Mouse (Mus musculus): ENCODE measurements around the gene Ubac1. TPM values are rescaled to one million over a fixed set of nuclear protein-coding genes. Genes with fewer than 3 reads are reported as not detected.

Gene Ubac1
- total RNA-seq, 2 experiments from 2014 or later = 224 to 227 TPM

- no peak for DNase-seq
Observed at GRCm38 (mm10) chr2:26024138-26025075, 2.9 kb upstream of the Ubac1 start.

DNA sequence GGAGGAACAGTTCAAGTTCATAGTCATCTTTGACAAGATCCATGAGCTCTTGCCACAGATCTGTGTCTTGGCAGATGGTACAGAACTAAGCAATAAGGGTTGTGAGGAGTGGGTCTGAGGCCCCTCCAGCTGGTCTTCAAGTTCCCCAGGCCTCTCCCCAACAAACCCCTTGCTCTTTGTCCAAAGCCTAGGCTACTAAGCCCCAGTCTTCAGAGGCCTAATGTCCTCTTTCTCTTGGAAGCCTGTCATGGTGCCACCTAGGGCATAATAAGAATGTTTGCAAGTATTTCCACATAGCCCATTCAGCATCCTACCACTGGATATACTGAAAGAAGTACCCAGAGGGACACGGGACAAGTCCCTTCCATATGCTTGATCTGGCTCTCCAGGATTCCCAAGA is 1.1 kb upstream of the Ubac1 start:
- DNase-seq = no peak

DNA sequence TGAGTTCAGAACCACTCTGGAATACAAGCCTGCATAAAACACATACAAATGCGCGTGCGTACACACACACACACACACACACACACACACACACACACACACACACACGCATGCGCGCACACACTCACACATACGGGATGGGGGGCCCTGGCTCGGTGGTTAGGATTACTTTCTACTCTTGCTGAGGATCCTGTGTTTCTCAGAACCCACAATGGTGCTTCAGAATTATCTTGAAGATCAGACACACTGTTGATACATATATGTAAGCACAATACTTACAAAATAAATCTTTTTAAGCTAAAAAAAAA is 665 bp upstream of the Ubac1 start:
- no peak for DNase-seq

DNA sequence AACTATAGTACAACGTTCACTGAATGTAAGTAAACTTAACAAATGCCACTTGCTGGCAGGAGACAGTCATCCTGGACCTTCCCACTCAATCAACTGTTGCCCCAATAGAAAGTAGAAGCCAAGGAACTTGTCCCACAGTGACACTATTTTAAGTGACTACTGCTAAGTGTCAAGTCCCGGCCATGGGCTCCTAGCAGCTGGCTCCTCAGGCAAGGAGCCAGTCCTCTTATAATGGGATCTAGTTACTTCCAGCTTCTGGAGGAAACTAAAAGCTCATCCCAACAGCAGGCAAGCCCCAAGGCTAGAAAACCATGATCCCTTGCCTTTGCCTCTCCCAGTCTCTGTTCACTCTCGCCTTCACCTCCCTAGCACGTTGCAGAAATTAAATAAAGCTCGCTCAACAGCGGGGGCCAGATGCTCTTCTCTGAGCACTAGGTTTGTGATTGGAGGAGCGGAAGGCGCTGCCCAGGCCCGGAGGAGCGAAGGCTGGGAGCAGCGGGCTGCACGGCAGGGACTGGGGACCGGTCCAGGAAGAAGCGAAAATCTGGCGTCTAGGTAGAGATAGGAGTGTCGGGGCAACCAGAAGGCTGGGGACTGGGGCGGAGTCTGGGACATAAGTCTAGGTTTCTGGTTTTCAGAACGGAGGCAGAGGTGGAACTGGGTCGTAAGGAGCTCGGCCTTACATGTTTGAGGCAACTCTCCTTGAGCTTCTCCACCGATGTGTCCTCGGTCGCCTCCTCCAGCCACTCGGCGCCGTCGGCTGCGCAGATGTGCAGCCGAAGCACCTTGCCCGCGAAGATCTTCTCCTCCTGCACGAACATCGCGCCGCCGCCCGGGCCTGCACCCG is 610 bp downstream of the Ubac1 start:
- DNase-seq = peak; percentile 60

- DNase-seq = no peak
Observed at GRCm38 (mm10) chr2:26019923-26020322, 1.6 kb downstream of the Ubac1 start.

- DNase-seq = no peak
Observed at GRCm38 (mm10) chr2:26017326-26017725, 4.2 kb downstream of the Ubac1 start.

DNA sequence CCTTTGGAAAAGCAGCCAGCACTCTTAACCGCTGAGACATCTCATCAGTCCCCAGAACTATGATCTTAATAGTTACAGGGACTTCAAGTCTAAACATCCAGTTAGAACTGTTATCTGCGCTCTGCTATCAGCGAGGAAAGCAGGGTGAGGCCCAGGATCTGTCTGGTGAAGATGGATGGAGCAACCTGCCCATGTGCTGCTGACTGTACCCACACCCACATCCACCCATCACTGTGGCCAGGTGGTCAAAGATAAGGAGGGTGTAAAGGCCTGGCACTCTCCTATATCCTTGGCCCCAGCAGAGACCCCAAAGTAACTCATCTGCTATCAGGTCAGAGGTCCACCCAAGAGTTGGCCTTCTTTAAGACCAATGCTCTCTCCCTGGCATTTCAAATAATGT is 7.9 kb downstream of the Ubac1 start:
- no peak for DNase-seq

- no peak for DNase-seq
Observed at GRCm38 (mm10) chr2:26011420-26011819, 10.1 kb downstream of the Ubac1 start.

GRCm38 (mm10) chr2:26002001-26002400 is 19.5 kb downstream of the Ubac1 start:
- no peak for DNase-seq

GRCm38 (mm10) chr2:26001136-26001535 is 20.4 kb downstream of the Ubac1 start:
- no peak for DNase-seq

DNA sequence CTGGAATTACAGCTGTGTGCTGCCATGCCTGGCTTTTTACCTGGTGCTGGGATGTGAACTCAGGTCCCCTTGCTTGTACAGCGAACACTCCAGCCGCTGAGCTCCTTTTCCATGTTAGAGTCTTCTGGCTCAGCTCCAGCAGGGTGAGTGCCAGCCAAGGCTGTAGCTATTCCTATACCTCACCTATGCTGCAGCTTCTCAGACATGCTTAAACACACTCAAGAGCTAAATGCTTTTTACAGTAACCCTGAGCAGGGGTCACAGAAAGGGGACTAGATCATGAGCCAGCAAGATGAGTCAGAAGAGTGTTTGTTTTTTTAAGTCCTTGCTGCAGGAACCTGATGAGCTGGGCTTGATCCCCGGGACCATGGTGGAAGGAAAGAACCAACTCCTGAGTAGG is 23.8 kb downstream of the Ubac1 start:
- no peak for DNase-seq

DNA sequence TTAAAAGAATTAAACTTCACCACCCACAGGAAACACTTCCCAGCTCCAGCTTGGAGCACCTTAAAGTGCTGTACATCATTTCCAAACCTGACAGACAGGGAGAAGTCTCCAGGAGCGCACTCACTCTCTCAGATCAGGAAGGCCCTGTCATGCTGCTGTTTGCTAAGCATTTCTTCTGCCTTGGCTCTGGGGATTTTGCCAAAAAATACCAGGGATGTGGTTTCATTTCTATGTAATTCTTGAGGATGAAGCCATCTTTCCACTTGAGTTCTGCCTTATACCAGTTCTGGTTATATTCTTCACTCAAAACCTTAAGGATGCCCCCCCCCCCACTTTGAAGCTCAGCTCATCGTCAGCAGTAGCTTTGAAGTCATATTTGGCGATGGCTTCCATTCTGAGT is 26.8 kb downstream of the Ubac1 start:
- no peak for DNase-seq

GRCm38 (mm10) chr2:25992285-25992684 is 29.3 kb downstream of the Ubac1 start:
- DNase-seq = no peak

GRCm38 (mm10) chr2:25989651-25990050 is 31.9 kb downstream of the Ubac1 start:
- DNase-seq = no peak

GRCm38 (mm10) chr2:25987817-25988216 is 33.7 kb downstream of the Ubac1 start:
- no peak for DNase-seq

GRCm38 (mm10) chr2:25986601-25987000 is 34.9 kb downstream of the Ubac1 start:
- no peak for DNase-seq

GRCm38 (mm10) chr2:25983159-25983907 is 38.2 kb downstream of the Ubac1 start, which contains the start of gene Camsap1:
TSS of gene Camsap1 (minus strand) at chr2:25983282.
- peak; percentile 100 for DNase-seq

GRCm38 (mm10) chr2:25982426-25983091 is 39.0 kb downstream of the Ubac1 start:
- peak; percentile 28 for DNase-seq

- DNase-seq = peak; percentile 48
Observed at GRCm38 (mm10) chr2:25982052-25982425, 39.5 kb downstream of the Ubac1 start.

- no peak for DNase-seq
Observed at GRCm38 (mm10) chr2:25978997-25979396, 42.5 kb downstream of the Ubac1 start.

GRCm38 (mm10) chr2:25977587-25978239 is 43.8 kb downstream of the Ubac1 start:
- no peak for DNase-seq
